Mouse (Mus musculus): ENCODE measurements around the gene Kri1.

DNA sequence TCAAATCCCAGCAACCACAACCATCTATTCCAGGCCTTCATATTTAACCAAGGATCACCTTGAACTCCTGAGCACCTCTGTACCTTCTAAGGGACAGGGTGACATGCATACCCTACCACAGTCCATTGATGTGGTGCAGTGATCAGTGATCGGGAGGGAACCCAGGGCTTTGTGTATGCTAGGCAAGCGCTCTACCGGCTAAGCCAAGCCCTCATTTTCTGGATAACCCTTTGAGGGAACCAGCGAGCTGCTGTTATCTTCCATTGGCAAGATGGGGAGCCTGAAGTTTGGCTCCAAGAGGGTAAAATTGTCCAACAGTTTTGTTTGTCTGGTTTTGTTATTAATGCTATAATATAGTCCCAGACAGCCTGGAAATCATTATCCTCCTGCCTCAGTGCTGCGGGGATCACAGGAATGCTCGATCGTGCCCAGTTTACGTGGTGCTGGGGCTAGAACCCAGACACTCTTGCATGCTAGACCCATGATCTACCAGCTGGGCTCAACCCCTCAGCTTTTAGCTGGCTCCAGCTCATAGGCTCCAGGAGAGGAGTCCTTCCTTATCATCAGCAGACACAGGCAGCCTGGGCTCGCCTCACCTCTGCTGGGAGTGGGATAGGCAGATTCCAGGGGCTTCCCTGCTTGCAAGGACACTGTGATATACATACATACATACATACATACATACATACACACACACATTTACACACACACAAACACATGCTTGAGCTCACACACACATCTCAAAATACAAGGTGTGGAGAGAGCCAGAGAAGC, 26.8 kb upstream of the Kri1 start:
- TF ChIP-seq CTCF (IDR thresholded peaks at IDR 0.05; ENCODE audit: borderline replicate concordance, insufficient read depth, low read depth, low read length) = no peak
- TF ChIP-seq POLR2A (IDR thresholded peaks at IDR 0.05; ENCODE audit: borderline replicate concordance, insufficient read depth, low read length) = no peak

Data from cerebellum, adult 2 months (tissue).